Mouse (Mus musculus): ENCODE results near the gene Olfr1270. TPM values are rescaled to one million over a fixed set of nuclear protein-coding genes. Genes with fewer than 3 reads are reported as not detected.

Gene Olfr1270
- polyA plus RNA-seq (2017; shearing (Covaris generic)) = not detected

DNA sequence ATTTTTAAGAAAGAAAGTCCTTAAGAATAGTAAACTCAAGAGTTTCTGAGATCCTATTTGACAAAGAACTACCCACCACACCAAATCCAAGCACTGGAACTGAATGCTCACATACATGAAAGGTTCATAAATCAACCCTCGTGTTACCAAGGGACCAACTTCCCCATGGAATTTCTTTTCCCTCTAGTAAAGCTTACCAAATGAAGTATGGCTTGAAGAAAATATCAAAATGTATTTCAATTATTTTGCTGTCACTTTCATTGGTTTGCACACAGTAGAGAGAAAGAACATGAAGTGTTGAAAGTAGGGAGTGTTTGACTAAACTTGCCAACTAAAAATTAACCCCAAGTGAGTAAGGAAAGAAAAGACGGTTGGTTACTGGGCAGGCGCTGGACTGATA lies at the start of gene Olfr1270:
Gene Olfr1270 (minus strand): TSS at position 101 of the 400 bp plus-strand sequence.

DNA sequence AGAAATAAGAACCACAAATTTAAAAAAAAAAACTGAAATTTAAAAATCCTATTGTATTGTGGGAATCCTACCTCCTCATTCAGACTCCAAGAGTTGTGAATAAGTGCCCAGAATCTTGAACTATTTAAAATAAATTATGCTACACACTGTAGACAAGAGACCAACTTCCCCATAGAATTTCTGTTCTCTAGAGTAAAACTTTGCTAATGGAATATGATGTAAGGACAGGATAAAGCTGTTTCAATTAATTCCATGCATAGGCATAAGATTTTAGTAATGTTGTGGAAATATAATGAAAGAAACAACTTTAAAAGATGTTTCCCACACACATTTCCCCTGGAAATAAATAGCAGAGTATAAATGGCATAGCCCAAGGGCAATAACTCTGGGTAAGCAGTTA lies 10.7 kb downstream of the Olfr1270 start, which contains the start of gene Olfr32:
Gene Olfr32 (minus strand): TSS at position 101 of the 400 bp plus-strand sequence.

DNA sequence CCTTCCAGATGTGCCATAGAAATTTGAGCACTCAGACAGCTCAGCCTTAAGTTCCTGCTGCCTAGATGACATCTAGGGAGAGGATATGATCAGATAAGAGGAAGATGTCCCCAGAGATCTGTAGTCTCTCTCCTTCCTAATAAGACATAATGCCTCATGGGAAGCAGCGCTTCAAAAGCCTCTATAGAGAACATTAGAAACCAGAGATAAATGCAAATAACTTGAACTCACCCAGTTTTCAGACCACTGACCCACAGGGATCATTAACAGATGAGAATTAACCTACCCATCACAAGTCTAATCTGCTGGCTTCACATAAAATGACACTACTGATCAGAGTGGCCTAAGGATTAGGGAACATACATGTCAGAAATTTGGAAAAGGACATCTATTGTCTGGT lies 31.6 kb downstream of the Olfr1270 start, which contains the start of gene Olfr1269:
Gene Olfr1269 (minus strand): TSS at position 101 of the 400 bp plus-strand sequence.

Other genes with a start within 250 kb of the Olfr1270 start
- gene Olfr1258, start 225.8 kb downstream of the Olfr1270 start, polyA plus RNA-seq (2017; shearing (Covaris generic)) = not detected
- not detected for gene Olfr1259, start 204.4 kb downstream of the Olfr1270 start, polyA plus RNA-seq (2017; shearing (Covaris generic))
- not detected for gene Olfr1260, start 178.8 kb downstream of the Olfr1270 start, polyA plus RNA-seq (2017; shearing (Covaris generic))
- not detected for gene Olfr1261, start 161.9 kb downstream of the Olfr1270 start, polyA plus RNA-seq (2017; shearing (Covaris generic))
- not detected for gene Olfr1262, start 152.9 kb downstream of the Olfr1270 start, polyA plus RNA-seq (2017; shearing (Covaris generic))
- 0.09 TPM for gene Olfr1263, start 141.0 kb downstream of the Olfr1270 start, polyA plus RNA-seq (2017; shearing (Covaris generic))
- not detected for gene Olfr1264, start 127.5 kb downstream of the Olfr1270 start, polyA plus RNA-seq (2017; shearing (Covaris generic))
- not detected for gene Olfr1265, start 117.8 kb downstream of the Olfr1270 start, polyA plus RNA-seq (2017; shearing (Covaris generic))
- gene Olfr140, start 89.5 kb downstream of the Olfr1270 start, polyA plus RNA-seq (2017; shearing (Covaris generic)) = not detected
- not detected for gene Olfr1269, start 31.7 kb downstream of the Olfr1270 start, polyA plus RNA-seq (2017; shearing (Covaris generic))
- not detected for gene Olfr32, start 10.8 kb downstream of the Olfr1270 start, polyA plus RNA-seq (2017; shearing (Covaris generic))
- gene Olfr1506, start 71.4 kb upstream of the Olfr1270 start, polyA plus RNA-seq (2017; shearing (Covaris generic)) = not detected
- not detected for gene Olfr142, start 104.5 kb upstream of the Olfr1270 start, polyA plus RNA-seq (2017; shearing (Covaris generic))
- not detected for gene Olfr1271, start 117.9 kb upstream of the Olfr1270 start, polyA plus RNA-seq (2017; shearing (Covaris generic))
- gene Olfr1272, start 139.8 kb upstream of the Olfr1270 start, polyA plus RNA-seq (2017; shearing (Covaris generic)) = not detected
- not detected for gene Gm13769, start 169.1 kb upstream of the Olfr1270 start, polyA plus RNA-seq (2017; shearing (Covaris generic))
- not detected for gene Olfr1274-ps, start 245.6 kb upstream of the Olfr1270 start, polyA plus RNA-seq (2017; shearing (Covaris generic))

Measured in activated CD4-positive, CD25-positive, alpha-beta regulatory T cell, adult 9 weeks (primary cell).